Mouse (Mus musculus) liver, adult 2 months (tissue): ENCODE measurements at regions not wholly inside any gene's neighbourhood (a gene's known extent, or its start where the extent isn't known, plus 50 kb on each side); places are given as distances from the start of the nearest gene placed in this dataset.
"Not testable (repeated sequence)": the region's sequence is repeated elsewhere in the genome, so short reads cannot be mapped to it uniquely, and the experiment has no call there.

Source experiments
- DNase-seq: peaks from one replicate; pipeline ENCODE4 v3.0.0-alpha.2; 2011; ENCODE audit warnings: low read depth, low spot score; ENCODE audit errors: extremely low read depth
- H3K27ac ChIP-seq: fragments of 200-500 bp; replicated peaks from 2 replicates; pipeline ENCODE4 v1.5.1; 2012; ENCODE audit warnings: low read depth, mild to moderate bottlenecking, control low read depth, inconsistent platforms, low read length; ENCODE audit not compliant: insufficient read depth
- H3K27me3 ChIP-seq: fragments of 200-500 bp; 2 replicates; pipeline ENCODE4 v1.6.1; 2012; ENCODE audit warnings: mild to moderate bottlenecking, moderate library complexity, low read length, inconsistent platforms; ENCODE audit not compliant: control insufficient read depth, insufficient read depth
- H3K36me3 ChIP-seq: fragments of 200-500 bp; 2 replicates; pipeline ENCODE4 v1.6.1; 2012; ENCODE audit warnings: low read length, inconsistent platforms; ENCODE audit not compliant: control insufficient read depth, insufficient read depth
- H3K4me1 ChIP-seq: fragments of 200-500 bp; 2 replicates; pipeline ENCODE4 v1.6.1; 2011; ENCODE audit warnings: low read length; ENCODE audit not compliant: control insufficient read depth, insufficient read depth
- H3K4me3 ChIP-seq: fragments of 200-500 bp; 2 replicates; pipeline ENCODE4 v1.5.1; 2011; ENCODE audit warnings: low read depth, mild to moderate bottlenecking, control low read depth, low read length, moderate library complexity; ENCODE audit not compliant: insufficient read depth
- H3K79me2 ChIP-seq: fragments of 200-500 bp; 2 replicates; pipeline ENCODE4 v1.6.1; 2012; ENCODE audit warnings: inconsistent platforms, mild to moderate bottlenecking, low read length, moderate library complexity; ENCODE audit not compliant: control insufficient read depth, insufficient read depth
- H3K9ac ChIP-seq: fragments of 200-500 bp; 2 replicates; pipeline ENCODE4 v1.6.1; 2012; ENCODE audit warnings: low read depth, mild to moderate bottlenecking, control low read depth, inconsistent platforms, low read length
- CTCF ChIP-seq: fragments of 200-500 bp; IDR thresholded peaks from 2 replicates; pipeline ENCODE4 v1.5.1; 2011; ENCODE audit warnings: low read depth, low read length, control low read depth
- POLR2A ChIP-seq: fragments of 200-500 bp; IDR thresholded peaks from 2 replicates; pipeline ENCODE4 v1.6.1; 2011; ENCODE audit warnings: low read length, control low read depth; ENCODE audit not compliant: insufficient read depth; ENCODE audit errors: extremely low read depth
- WGBS: fragments of 180-500 bp; shearing (Covaris S2); methylation state at CpG from one replicate; pipeline ENCODE4 v1.1.7; 2018; 5-methylcytosine and 5-hydroxymethylcytosine counted together

- Histone ChIP-seq H3K4me1 (no peaks in the 10 kb centered on the region), H3K27me3 (no peaks in the 10 kb centered on the region), H3K9ac (no peak overlapping the region), H3K4me3 (no peak overlapping the region), H3K36me3 (no peaks in the 10 kb centered on the region), H3K27ac (no peak overlapping the region), H3K79me2 (no peaks in the 10 kb centered on the region)
- no peak for DNase-seq
- WGBS = 66% methylated on average over 3 of the region's 3 CpGs
- TF ChIP-seq CTCF = no peak
- no peak for TF ChIP-seq POLR2A
Observed at GRCm38 (mm10) chr15:16285166-16285565, 443.4 kb upstream of the Cdh9 start.

GRCm38 (mm10) chr15:16294553-16294952, 434.0 kb upstream of the Cdh9 start:
- not testable (repeated sequence) for H3K79me2 ChIP-seq, H3K4me3 ChIP-seq, DNase-seq, H3K9ac ChIP-seq, H3K4me1 ChIP-seq, H3K36me3 ChIP-seq, H3K27ac ChIP-seq, H3K27me3 ChIP-seq
- WGBS = 69% methylated on average over 2 of the region's 2 CpGs

- H3K4me3 ChIP-seq = no peak overlapping the region
- H3K79me2 ChIP-seq = no peaks in the 10 kb centered on the region
- 83% methylated on average over 2 of the region's 2 CpGs for WGBS
- no peaks in the 10 kb centered on the region for H3K36me3 ChIP-seq
- no peak overlapping the region for H3K27ac ChIP-seq
- TF ChIP-seq POLR2A (no peak), CTCF (no peak)
- DNase-seq = no peak
- no peak overlapping the region for H3K9ac ChIP-seq
- H3K27me3 ChIP-seq = no peaks in the 10 kb centered on the region
- H3K4me1 ChIP-seq = no peaks in the 10 kb centered on the region
Observed at GRCm38 (mm10) chr15:16309678-16310077, 418.9 kb upstream of the Cdh9 start.

DNA sequence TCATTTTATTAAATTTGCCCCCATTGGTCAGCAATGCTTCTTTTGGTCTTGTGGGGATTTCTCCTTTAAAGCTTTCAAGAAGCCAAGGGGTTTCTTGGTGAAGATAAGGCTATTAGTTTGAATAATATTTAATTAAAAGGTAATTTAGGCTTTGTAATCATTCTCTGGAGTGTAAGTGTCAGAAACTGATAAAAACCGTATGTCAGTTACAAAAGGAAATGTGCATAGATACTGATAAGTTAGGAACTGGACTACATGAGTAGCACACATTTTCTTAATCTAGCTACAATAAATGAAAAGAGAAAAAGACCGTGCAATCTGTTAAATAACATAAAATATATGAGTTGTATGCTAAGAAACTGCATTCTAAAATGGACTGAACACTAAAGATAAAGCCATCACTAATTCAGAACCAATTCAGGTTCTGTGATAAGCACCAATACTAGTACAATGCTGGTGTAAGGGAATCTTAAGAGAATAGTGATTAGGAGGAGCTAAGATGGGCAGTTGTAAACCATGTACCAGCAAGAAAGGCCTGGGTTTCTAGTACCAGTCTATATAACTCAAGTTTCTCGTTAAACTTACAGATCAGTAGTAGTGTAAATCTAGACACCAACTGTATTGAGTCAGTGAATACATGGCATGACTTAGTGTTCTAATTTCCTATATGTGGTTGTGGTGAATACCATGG, 416.5 kb upstream of the Cdh9 start:
- H3K9ac ChIP-seq = no peak overlapping the region
- H3K27me3 ChIP-seq = no peaks in the 10 kb centered on the region
- no peak for TF ChIP-seq POLR2A
- no peak for TF ChIP-seq CTCF
- no peak overlapping the region for H3K4me3 ChIP-seq
- no peaks in the 10 kb centered on the region for H3K4me1 ChIP-seq
- no peaks in the 10 kb centered on the region for H3K36me3 ChIP-seq
- no peaks in the 10 kb centered on the region for H3K79me2 ChIP-seq
- H3K27ac ChIP-seq = no peak overlapping the region
- DNase-seq = no peak
- WGBS = 75% methylated on average over 3 of the region's 3 CpGs

GRCm38 (mm10) chr15:16312721-16313120, 415.8 kb upstream of the Cdh9 start:
- H3K27me3 ChIP-seq = no peaks in the 10 kb centered on the region
- H3K36me3 ChIP-seq = no peaks in the 10 kb centered on the region
- H3K9ac ChIP-seq = no peak overlapping the region
- DNase-seq = no peak
- H3K27ac ChIP-seq = no peak overlapping the region
- H3K4me3 ChIP-seq = no peak overlapping the region
- TF ChIP-seq POLR2A = no peak
- no peak for TF ChIP-seq CTCF
- no peaks in the 10 kb centered on the region for H3K79me2 ChIP-seq
- no peaks in the 10 kb centered on the region for H3K4me1 ChIP-seq

GRCm38 (mm10) chr15:16313818-16314217, 414.7 kb upstream of the Cdh9 start:
- H3K27me3 ChIP-seq = no peaks in the 10 kb centered on the region
- no peak overlapping the region for H3K9ac ChIP-seq
- no peaks in the 10 kb centered on the region for H3K4me1 ChIP-seq
- TF ChIP-seq POLR2A = no peak
- TF ChIP-seq CTCF = no peak
- DNase-seq = no peak
- no peak overlapping the region for H3K27ac ChIP-seq
- no peak overlapping the region for H3K4me3 ChIP-seq
- WGBS = 93% methylated on average over 1 of the region's 1 CpGs
- no peaks in the 10 kb centered on the region for H3K36me3 ChIP-seq
- no peaks in the 10 kb centered on the region for H3K79me2 ChIP-seq
